Mouse (Mus musculus) ES-Bruce4 (cell line): ENCODE data around the gene Rprd1b. TPM values are rescaled to one million over a fixed set of nuclear protein-coding genes. Genes with fewer than 3 reads are reported as not detected.

Experiments used
- H3K27ac ChIP-seq: 2 replicates; pipeline ENCODE4 v1.5.1; 2012; ENCODE audit warnings: low read length, inconsistent platforms; ENCODE audit not compliant: insufficient read depth
- H3K27me3 ChIP-seq: 2 replicates; pipeline ENCODE4 v1.6.1; 2012; ENCODE audit warnings: mild to moderate bottlenecking, low read length, inconsistent platforms; ENCODE audit not compliant: control insufficient read depth, poor library complexity, insufficient read depth, severe bottlenecking
- H3K36me3 ChIP-seq: 2 replicates; pipeline ENCODE4 v1.6.1; 2012; ENCODE audit warnings: inconsistent platforms, mild to moderate bottlenecking, low read length, moderate library complexity; ENCODE audit not compliant: control insufficient read depth, poor library complexity, insufficient read depth, severe bottlenecking
- H3K4me1 ChIP-seq: one replicate; pipeline ENCODE4 v1.8.1; 2011; ENCODE audit warnings: low read length; ENCODE audit not compliant: control insufficient read depth, insufficient read depth
- H3K4me3 ChIP-seq: 2 replicates; pipeline ENCODE4 v1.5.1; 2011; ENCODE audit warnings: low read depth, mild to moderate bottlenecking, low read length
- H3K9ac ChIP-seq: 2 replicates; pipeline ENCODE4 v1.6.1; 2012; ENCODE audit warnings: low read depth, mild to moderate bottlenecking, inconsistent platforms; ENCODE audit not compliant: poor library complexity, severe bottlenecking
- H3K9me3 ChIP-seq: replicated peaks from 2 replicates; pipeline ENCODE4 v1.6.1; 2012; ENCODE audit warnings: mild to moderate bottlenecking, low read length, inconsistent platforms; ENCODE audit not compliant: control insufficient read depth, poor library complexity, insufficient read depth, severe bottlenecking
- CTCF ChIP-seq: IDR thresholded peaks from one replicate; pipeline ENCODE4 v1.8.1; 2011; ENCODE audit warnings: low read depth, low read length
- EP300 ChIP-seq: IDR thresholded peaks from 2 replicates; pipeline ENCODE4 v1.6.1; 2011; ENCODE audit warnings: low read depth, low read length; ENCODE audit not compliant: insufficient read depth
- POLR2A ChIP-seq: IDR thresholded peaks from one replicate; pipeline ENCODE4 v1.8.1; 2011; ENCODE audit warnings: low read length; ENCODE audit not compliant: insufficient read depth
- polyA plus RNA-seq: library from polyadenylated mRNA; stranded (reverse); fragments of >200 nt; gene quantifications from 2 replicates; pipeline ENCODE4 v1.2.4, GENCODE M21; 2011; ENCODE audit warnings: low read depth; ENCODE audit not compliant: missing spikeins, insufficient read depth, insufficient read length

The Rprd1b gene
- polyA plus RNA-seq, 1 experiment = 18.6 TPM

DNA sequence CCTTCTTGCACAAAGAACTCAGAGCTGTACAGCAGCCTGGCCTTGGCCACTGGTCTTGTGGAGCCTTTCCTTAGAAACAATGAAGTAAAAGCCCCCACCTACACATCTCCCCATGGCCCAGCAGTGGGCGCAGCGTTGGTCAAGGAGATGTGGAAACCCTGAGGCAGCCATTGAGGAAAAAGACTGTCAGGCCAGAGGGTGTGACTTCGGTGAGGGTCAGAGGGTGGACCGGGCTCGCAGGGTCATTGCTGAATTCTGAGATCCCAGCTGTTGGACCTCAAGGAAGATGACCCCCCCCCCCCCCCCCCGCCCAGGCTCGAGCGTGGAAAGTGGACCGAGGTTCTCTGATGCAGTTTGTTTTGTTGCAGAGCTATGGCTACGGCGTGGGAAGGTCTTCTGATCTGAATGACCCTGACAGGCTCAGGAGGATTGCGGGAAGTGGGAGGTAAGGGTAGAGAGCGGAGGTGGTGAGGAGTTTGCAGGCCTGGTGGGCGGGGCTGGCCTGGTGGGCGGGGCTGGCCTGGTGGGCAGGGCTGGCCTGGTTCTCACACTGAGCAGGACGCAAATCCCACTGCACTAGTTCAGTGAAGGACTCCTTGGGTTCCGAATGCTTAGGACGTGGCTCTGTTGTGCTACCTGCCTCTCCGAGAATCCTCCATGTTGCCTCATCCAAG, 150.5 kb downstream of the Rprd1b start:
- no peak overlapping the region for H3K4me3 ChIP-seq
- no peak overlapping the region for H3K27ac ChIP-seq
- H3K9me3 ChIP-seq = no peaks in the 10 kb centered on the region
- H3K4me1 ChIP-seq = no peaks in the 10 kb centered on the region
- no peak for TF ChIP-seq CTCF
- no peak for TF ChIP-seq EP300
- no peak for TF ChIP-seq POLR2A
- H3K36me3 ChIP-seq = no peaks in the 10 kb centered on the region
- no peak overlapping the region for H3K9ac ChIP-seq
- H3K27me3 ChIP-seq = no peaks in the 10 kb centered on the region

DNA sequence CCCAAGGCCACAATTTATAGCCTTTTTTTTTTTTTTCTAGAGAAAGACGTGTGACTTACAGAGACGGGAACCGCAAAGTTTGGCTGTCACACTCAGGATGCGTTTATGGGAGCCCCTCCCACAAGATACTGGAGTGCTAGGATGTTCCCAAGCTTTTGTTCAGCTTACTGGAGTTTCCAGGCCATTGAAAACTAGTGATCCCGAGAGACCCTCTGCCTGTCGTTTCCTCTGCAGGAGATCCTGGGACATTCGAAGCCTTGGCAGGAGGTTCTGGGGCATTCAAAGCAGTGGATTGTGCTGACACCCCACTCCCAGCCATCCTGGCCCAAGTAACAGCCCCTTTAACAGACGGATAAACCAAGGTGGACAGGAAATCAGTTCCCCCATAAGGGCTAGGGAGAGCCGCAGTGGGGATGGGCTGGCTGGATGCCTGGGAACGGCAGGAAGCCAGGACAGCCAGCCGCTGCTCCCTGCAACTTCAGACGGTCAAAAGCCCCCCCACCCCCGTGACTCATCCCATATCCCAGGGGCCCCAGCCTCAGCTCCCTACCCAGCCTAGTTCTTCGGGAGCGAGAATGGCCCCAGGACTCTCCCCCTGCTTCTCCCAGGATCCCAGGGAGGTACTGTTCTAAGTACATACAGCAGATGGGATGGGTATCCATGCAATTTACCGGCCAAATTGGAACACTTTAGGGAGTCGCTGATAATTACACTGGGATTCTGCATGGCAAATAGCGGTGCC, 151.2 kb downstream of the Rprd1b start:
- no peak overlapping the region for H3K9ac ChIP-seq
- H3K36me3 ChIP-seq = no peaks in the 10 kb centered on the region
- TF ChIP-seq CTCF (no peak), POLR2A (no peak), EP300 (no peak)
- no peaks in the 10 kb centered on the region for H3K4me1 ChIP-seq
- no peak overlapping the region for H3K4me3 ChIP-seq
- no peak overlapping the region for H3K27ac ChIP-seq
- no peaks in the 10 kb centered on the region for H3K27me3 ChIP-seq
- H3K9me3 ChIP-seq = no peaks in the 10 kb centered on the region

DNA sequence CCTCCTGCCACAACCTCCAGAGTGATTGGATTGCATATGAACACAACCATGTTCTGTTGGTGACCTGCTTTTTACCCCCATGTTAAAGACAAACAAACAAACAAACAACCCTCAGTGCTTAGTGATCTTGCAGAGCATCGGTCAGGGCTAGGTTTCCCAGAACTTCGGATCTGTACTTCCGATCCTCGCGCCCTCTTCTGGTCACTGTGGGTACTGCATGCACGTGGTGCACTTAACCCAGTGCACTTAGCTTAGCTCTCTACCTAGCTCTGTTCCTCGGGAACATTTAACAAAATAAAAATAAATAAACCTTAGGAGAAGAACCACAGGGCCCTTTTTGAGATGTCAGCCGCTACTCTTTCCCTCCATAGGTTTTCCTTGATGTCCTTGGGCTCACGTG, 152.5 kb downstream of the Rprd1b start:
- Histone ChIP-seq H3K9me3 (no peaks in the 10 kb centered on the region), H3K27ac (no peak overlapping the region), H3K9ac (no peak overlapping the region), H3K27me3 (no peaks in the 10 kb centered on the region), H3K4me1 (no peaks in the 10 kb centered on the region), H3K4me3 (no peak overlapping the region), H3K36me3 (no peaks in the 10 kb centered on the region)
- TF ChIP-seq POLR2A (no peak), EP300 (no peak), CTCF (peak; percentile 88)

Other genes starting within 250 kb of the Rprd1b start
- gene Vstm2l, start 113.8 kb upstream of the Rprd1b start, polyA plus RNA-seq = not detected in 2 replicates
- gene Tti1, start 64 bp upstream of the Rprd1b start, polyA plus RNA-seq = 44.6 and 48.5 TPM in 2 replicates
- gene Tgm2, start 117.9 kb downstream of the Rprd1b start, polyA plus RNA-seq = 18.4 and 23.2 TPM in 2 replicates
- gene D630003M21Rik, start 200.7 kb downstream of the Rprd1b start, polyA plus RNA-seq = 0.34 and 0.38 TPM in 2 replicates
- gene Bpi, start 229.6 kb downstream of the Rprd1b start, polyA plus RNA-seq = not detected in 2 replicates